Mouse (Mus musculus): ENCODE measurements around the gene Tecr. TPM values are rescaled to one million over a fixed set of nuclear protein-coding genes. Genes with fewer than 3 reads are reported as not detected.

Gene Tecr
- polyA plus RNA-seq (2012; ENCODE audit: insufficient read depth, insufficient read length, missing spikeins) = 552 and 608 TPM in 2 replicates

GRCm38 (mm10) chr8:83607661-83608397 lies at the start of gene Tecr, which contains the start of gene Dnajb1:
Gene Tecr (minus strand): TSS chr8:83607971.
Gene Dnajb1 (plus strand): TSS chr8:83608193.
- Histone ChIP-seq H3K4me3 (ENCODE audit: insufficient read depth, low read depth, low read length) (peak within 1 kb of the TSS; percentile 79), H3K4me1 (ENCODE audit: control insufficient read depth, insufficient read depth, insufficient read length, low read length) (peaks cover 6% of the 10 kb centered on the region; the same call in 1 of the 2 replicates), H3K27ac (replicated peaks; ENCODE audit: low read depth, low read length) (peak within 1 kb of the TSS; percentile 91)

GRCm38 (mm10) chr8:83656484-83657246 lies 48.9 kb upstream of the Tecr start:
- Histone ChIP-seq H3K4me3 (ENCODE audit: insufficient read depth, low read depth, low read length) (no peak overlapping the region), H3K4me1 (ENCODE audit: control insufficient read depth, insufficient read depth, insufficient read length, low read length) (peaks cover 5% of the 10 kb centered on the region), H3K27ac (replicated peaks; ENCODE audit: low read depth, low read length) (no peak overlapping the region)

- Histone ChIP-seq H3K4me1 (ENCODE audit: control insufficient read depth, insufficient read depth, insufficient read length, low read length) (peaks cover 5% of the 10 kb centered on the region), H3K27ac (replicated peaks; ENCODE audit: low read depth, low read length) (no peak overlapping the region), H3K4me3 (ENCODE audit: insufficient read depth, low read depth, low read length) (no peak overlapping the region)
These were observed 48.3 kb upstream of the Tecr start for GRCm38 (mm10) chr8:83656043-83656442.

- Histone ChIP-seq H3K4me1 (ENCODE audit: control insufficient read depth, insufficient read depth, insufficient read length, low read length) (peaks cover 5% of the 10 kb centered on the region), H3K4me3 (ENCODE audit: insufficient read depth, low read depth, low read length) (no peak overlapping the region), H3K27ac (replicated peaks; ENCODE audit: low read depth, low read length) (no peak overlapping the region)
These were observed 47.0 kb upstream of the Tecr start for GRCm38 (mm10) chr8:83654725-83655124.

GRCm38 (mm10) chr8:83653662-83654017 lies 45.9 kb upstream of the Tecr start:
- H3K27ac ChIP-seq (replicated peaks; ENCODE audit: low read depth, low read length) = no peak overlapping the region
- H3K4me3 ChIP-seq (ENCODE audit: insufficient read depth, low read depth, low read length) = peak overlapping the region; percentile 83
- H3K4me1 ChIP-seq (ENCODE audit: control insufficient read depth, insufficient read depth, insufficient read length, low read length) = peaks cover 5% of the 10 kb centered on the region

- Histone ChIP-seq H3K27ac (replicated peaks; ENCODE audit: low read depth, low read length) (0 out of 2 replicates have a peak overlapping the region, but pooled peaks have one; percentile 6), H3K4me3 (ENCODE audit: insufficient read depth, low read depth, low read length) (peak overlapping the region; percentile 83), H3K4me1 (ENCODE audit: control insufficient read depth, insufficient read depth, insufficient read length, low read length) (peaks cover 5% of the 10 kb centered on the region)
These were observed 45.2 kb upstream of the Tecr start for GRCm38 (mm10) chr8:83652744-83653661.

- 0 out of 2 replicates have a peak within 1 kb of the TSS, but pooled peaks have one; percentile 6 for H3K27ac ChIP-seq (replicated peaks; ENCODE audit: low read depth, low read length)
- peak within 1 kb of the TSS; percentile 83 for H3K4me3 ChIP-seq (ENCODE audit: insufficient read depth, low read depth, low read length)
- peaks cover 5% of the 10 kb centered on the region for H3K4me1 ChIP-seq (ENCODE audit: control insufficient read depth, insufficient read depth, insufficient read length, low read length)
These were observed 44.4 kb upstream of the Tecr start, which contains the start of gene Gipc1 for GRCm38 (mm10) chr8:83652030-83652743. Gene Gipc1 (plus strand): TSS chr8:83652677.

GRCm38 (mm10) chr8:83649699-83650098 lies 41.9 kb upstream of the Tecr start:
- H3K27ac ChIP-seq (replicated peaks; ENCODE audit: low read depth, low read length) = no peak overlapping the region
- no peak overlapping the region for H3K4me3 ChIP-seq (ENCODE audit: insufficient read depth, low read depth, low read length)
- H3K4me1 ChIP-seq (ENCODE audit: control insufficient read depth, insufficient read depth, insufficient read length, low read length) = peaks cover 5% of the 10 kb centered on the region

GRCm38 (mm10) chr8:83648031-83648430 lies 40.3 kb upstream of the Tecr start:
- Histone ChIP-seq H3K4me3 (ENCODE audit: insufficient read depth, low read depth, low read length) (no peak overlapping the region), H3K4me1 (ENCODE audit: control insufficient read depth, insufficient read depth, insufficient read length, low read length) (no peaks in the 10 kb centered on the region; the same call in 1 of the 2 replicates), H3K27ac (replicated peaks; ENCODE audit: low read depth, low read length) (no peak overlapping the region)

GRCm38 (mm10) chr8:83647511-83647910 lies 39.7 kb upstream of the Tecr start:
- Histone ChIP-seq H3K4me3 (ENCODE audit: insufficient read depth, low read depth, low read length) (no peak overlapping the region), H3K4me1 (ENCODE audit: control insufficient read depth, insufficient read depth, insufficient read length, low read length) (no peaks in the 10 kb centered on the region), H3K27ac (replicated peaks; ENCODE audit: low read depth, low read length) (no peak overlapping the region)

- Histone ChIP-seq H3K4me3 (ENCODE audit: insufficient read depth, low read depth, low read length) (no peak overlapping the region), H3K4me1 (ENCODE audit: control insufficient read depth, insufficient read depth, insufficient read length, low read length) (no peaks in the 10 kb centered on the region), H3K27ac (replicated peaks; ENCODE audit: low read depth, low read length) (no peak overlapping the region)
These were observed 31.9 kb upstream of the Tecr start for GRCm38 (mm10) chr8:83639649-83640048.

GRCm38 (mm10) chr8:83638856-83639255 lies 31.1 kb upstream of the Tecr start:
- Histone ChIP-seq H3K4me1 (ENCODE audit: control insufficient read depth, insufficient read depth, insufficient read length, low read length) (no peaks in the 10 kb centered on the region), H3K4me3 (ENCODE audit: insufficient read depth, low read depth, low read length) (no peak overlapping the region), H3K27ac (replicated peaks; ENCODE audit: low read depth, low read length) (no peak overlapping the region)

- no peak overlapping the region for H3K27ac ChIP-seq (replicated peaks; ENCODE audit: low read depth, low read length)
- no peaks in the 10 kb centered on the region for H3K4me1 ChIP-seq (ENCODE audit: control insufficient read depth, insufficient read depth, insufficient read length, low read length)
- no peak overlapping the region for H3K4me3 ChIP-seq (ENCODE audit: insufficient read depth, low read depth, low read length)
These were observed 24.4 kb upstream of the Tecr start for GRCm38 (mm10) chr8:83632083-83632707.

Data from brown adipose tissue, adult 24 weeks (tissue).